Mouse (Mus musculus) lung, adult 2 months (tissue): ENCODE measurements around the gene Tlr5.

Experiments
- CTCF ChIP-seq: fragments of 200-500 bp; IDR thresholded peaks from 2 replicates; pipeline ENCODE4 v1.5.1; 2011; ENCODE audit warnings: mild to moderate bottlenecking, low read length, control low read depth; ENCODE audit not compliant: insufficient read depth
- POLR2A ChIP-seq: fragments of 200-500 bp; IDR thresholded peaks from 2 replicates; pipeline ENCODE4 v1.6.1; 2011; ENCODE audit warnings: low read depth, mild to moderate bottlenecking, control low read depth, low read length, borderline replicate concordance; ENCODE audit errors: extremely low read depth

DNA sequence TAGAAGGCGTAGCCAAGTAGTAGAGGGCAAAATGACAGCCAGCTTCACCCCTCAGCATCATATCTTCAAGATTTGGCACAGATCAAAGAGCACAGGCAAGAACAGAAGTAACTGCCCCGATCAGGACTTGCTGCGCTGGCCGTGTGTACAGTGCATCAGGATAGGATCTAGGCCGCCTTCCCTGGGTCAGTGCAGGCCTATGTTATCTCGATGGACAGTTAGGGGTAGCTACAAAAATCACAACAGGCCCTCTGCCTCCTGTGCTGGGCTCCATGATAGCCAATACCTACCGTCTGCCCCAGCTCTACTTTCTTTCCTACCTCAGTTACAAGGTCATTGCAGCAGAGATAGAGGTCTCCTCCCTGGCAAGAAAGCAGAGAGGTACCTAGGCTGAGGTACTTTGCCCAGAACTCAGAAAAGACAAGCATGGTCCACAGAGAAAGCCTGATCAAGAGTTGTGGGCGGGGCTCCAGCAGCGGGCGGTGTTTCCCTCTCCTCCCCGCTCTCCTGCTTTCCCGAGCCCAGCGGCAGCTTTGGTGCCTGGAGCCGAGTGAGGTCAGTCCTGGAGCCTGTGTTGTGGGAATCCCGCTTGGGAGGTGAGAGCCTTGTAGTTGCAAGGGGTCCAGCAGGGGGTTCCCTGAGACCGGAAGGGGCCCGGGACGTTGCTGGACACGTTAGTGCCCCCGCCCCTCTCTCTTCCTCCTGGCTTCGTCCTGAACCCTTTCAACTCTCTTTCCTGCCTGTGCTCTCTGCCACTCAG lies at the start of gene Tlr5:
- TF ChIP-seq CTCF (no peak), POLR2A (no peak)
